Mouse (Mus musculus) CH12.LX (cell line): ENCODE results near the gene Atg2b. TPM values are rescaled to one million over a fixed set of nuclear protein-coding genes. Genes with fewer than 3 reads are reported as not detected.

ENCODE experiments used
- DNase-seq: peaks from one replicate; pipeline ENCODE4 v3.0.0-alpha.2; 2013; ENCODE audit errors: extremely low read depth
- H3K27ac ChIP-seq: 2 replicates; pipeline ENCODE4 v1.5.1; 2012; ENCODE audit warnings: low read depth, mild to moderate bottlenecking, control low read depth, moderate library complexity; ENCODE audit not compliant: insufficient read depth
- H3K27me3 ChIP-seq: replicated peaks from 2 replicates; pipeline ENCODE3; 2012; ENCODE audit warnings: inconsistent platforms
- H3K36me3 ChIP-seq, 2 experiments: replicated peaks in 1 of 2; 2 replicates each; pipeline versions ENCODE3 to v1.6.1; 2012; ENCODE audit warnings: inconsistent platforms in 1 of 2, low read length in 1 of 2, mild to moderate bottlenecking in 1 of 2, mixed read lengths in 1 of 2, moderate library complexity in 1 of 2; ENCODE audit not compliant: control insufficient read depth in 1 of 2, insufficient read depth in 1 of 2
- H3K4me1 ChIP-seq, 2 experiments: 2 replicates each; pipeline ENCODE4 v1.6.1; 2012; ENCODE audit warnings: inconsistent platforms in 1 of 2, moderate library complexity in 1 of 2; ENCODE audit not compliant: insufficient read depth in 2 of 2, control insufficient read depth in 1 of 2
- H3K4me2 ChIP-seq: 2 replicates; pipeline ENCODE4 v1.6.1; 2012; ENCODE audit warnings: low read depth, mild to moderate bottlenecking, control low read depth; ENCODE audit not compliant: poor library complexity, insufficient read depth, severe bottlenecking
- H3K4me3 ChIP-seq, 3 experiments: fragments of 150-350 bp in 1 of 3; sonication (generic) in 1 of 3; replicated peaks in 1 of 3; 2 replicates each; pipeline versions ENCODE3 to v1.5.1; 2011 to 2012; ENCODE audit warnings: low read depth in 2 of 3, low read length in 2 of 3, mild to moderate bottlenecking in 2 of 3, moderate library complexity in 2 of 3, control low read depth in 1 of 3, improper control_type of control experiment in 1 of 3, inconsistent platforms in 1 of 3, mixed read lengths in 1 of 3; ENCODE audit not compliant: poor library complexity in 1 of 3
- H3K79me2 ChIP-seq: replicated peaks from 2 replicates; pipeline ENCODE4 v1.6.1; 2012; ENCODE audit warnings: mild to moderate bottlenecking, moderate library complexity; ENCODE audit not compliant: control insufficient read depth, poor library complexity, insufficient read depth, severe bottlenecking; ENCODE audit errors: extremely low read depth
- H3K9ac ChIP-seq: 2 replicates; pipeline ENCODE4 v1.6.1; 2012; ENCODE audit warnings: low read depth, mild to moderate bottlenecking, control low read depth, moderate library complexity; ENCODE audit not compliant: insufficient read depth
- H3K9me3 ChIP-seq: replicated peaks from 2 replicates; pipeline ENCODE3; 2012; ENCODE audit warnings: low read length, inconsistent platforms, mixed read lengths
- BHLHE40 ChIP-seq: IDR thresholded peaks from 2 replicates; pipeline ENCODE4 v1.6.1; 2011; ENCODE audit warnings: mild to moderate bottlenecking, low read depth, low read length, improper control_type of control experiment
- CHD1 ChIP-seq: IDR thresholded peaks from 2 replicates; pipeline ENCODE4 v1.6.1; 2012; ENCODE audit warnings: low read depth, low read length, improper control_type of control experiment, inconsistent platforms
- CTCF ChIP-seq, 2 experiments: IDR thresholded peaks in 1 of 2; conservative IDR thresholded peaks in 1 of 2; 2 replicates each; pipeline ENCODE4 v1.5.1; 2011 to 2012; ENCODE audit warnings: low read depth in 2 of 2, low read length in 2 of 2, improper control_type of control experiment in 1 of 2, inconsistent platforms in 1 of 2, mild to moderate bottlenecking in 1 of 2, moderate library complexity in 1 of 2
- E2F4 ChIP-seq: IDR thresholded peaks from 2 replicates; pipeline ENCODE4 v1.6.1; 2011; ENCODE audit warnings: low read depth, low read length, improper control_type of control experiment; ENCODE audit not compliant: insufficient replicate concordance
- ELF1 ChIP-seq: IDR thresholded peaks from 2 replicates; pipeline ENCODE4 v1.6.1; 2014; ENCODE audit warnings: low read depth, mild to moderate bottlenecking, inconsistent platforms, low read length, improper control_type of control experiment
- EP300 ChIP-seq: IDR thresholded peaks from 2 replicates; pipeline ENCODE4 v1.6.1; 2011; ENCODE audit warnings: low read length, improper control_type of control experiment
- GABPA ChIP-seq: IDR thresholded peaks from 2 replicates; pipeline ENCODE4 v1.6.1; 2012; ENCODE audit warnings: low read depth, low read length, improper control_type of control experiment, inconsistent platforms; ENCODE audit not compliant: insufficient replicate concordance
- HCFC1 ChIP-seq: IDR thresholded peaks from 2 replicates; pipeline ENCODE4 v1.6.1; 2012; ENCODE audit warnings: low read depth, mild to moderate bottlenecking, inconsistent platforms, low read length, improper control_type of control experiment
- JUND ChIP-seq: conservative IDR thresholded peaks from 2 replicates; pipeline ENCODE4 v1.6.1; 2011; ENCODE audit warnings: low read depth, low read length, improper control_type of control experiment
- KAT2A ChIP-seq: IDR thresholded peaks from 2 replicates; pipeline ENCODE4 v1.6.1; 2012; ENCODE audit warnings: low read length, improper control_type of control experiment, inconsistent platforms; ENCODE audit not compliant: insufficient replicate concordance
- MAFK ChIP-seq: IDR thresholded peaks from 2 replicates; pipeline ENCODE4 v1.6.1; 2011; ENCODE audit warnings: low read length, improper control_type of control experiment; ENCODE audit not compliant: insufficient replicate concordance
- MAX ChIP-seq: IDR thresholded peaks from 2 replicates; pipeline ENCODE4 v1.6.1; 2011; ENCODE audit warnings: low read length, improper control_type of control experiment
- MXI1 ChIP-seq: IDR thresholded peaks from 2 replicates; pipeline ENCODE4 v1.6.1; 2011; ENCODE audit warnings: mild to moderate bottlenecking, low read depth, low read length, improper control_type of control experiment
- MYC ChIP-seq: IDR thresholded peaks from 2 replicates; pipeline ENCODE4 v1.6.1; 2011; ENCODE audit warnings: low read depth, mild to moderate bottlenecking, improper control_type of control experiment, low read length
- NELFE ChIP-seq: IDR thresholded peaks from 2 replicates; pipeline ENCODE4 v1.6.1; 2011; ENCODE audit warnings: low read depth, low read length, improper control_type of control experiment
- NRF1 ChIP-seq: IDR thresholded peaks from 2 replicates; pipeline ENCODE4 v1.6.1; 2014; ENCODE audit warnings: low read depth, mild to moderate bottlenecking, inconsistent platforms, low read length, improper control_type of control experiment, moderate library complexity
- PAX5 ChIP-seq: IDR thresholded peaks from 2 replicates; pipeline ENCODE4 v1.6.1; 2012; ENCODE audit warnings: low read length, inconsistent platforms, mixed read lengths
- POLR2A ChIP-seq: IDR thresholded peaks from 2 replicates; pipeline ENCODE4 v1.6.1; 2011; ENCODE audit warnings: low read depth, mild to moderate bottlenecking, improper control_type of control experiment, low read length
- POLR2AphosphoS2 ChIP-seq: IDR thresholded peaks from 2 replicates; pipeline ENCODE4 v1.6.1; 2011; ENCODE audit warnings: low read depth, low read length, improper control_type of control experiment
- RAD21 ChIP-seq: IDR thresholded peaks from 2 replicates; pipeline ENCODE4 v1.6.1; 2011; ENCODE audit warnings: low read depth, mild to moderate bottlenecking, low read length, improper control_type of control experiment, moderate library complexity
- RCOR1 ChIP-seq: conservative IDR thresholded peaks from 2 replicates; pipeline ENCODE4 v1.6.1; 2012; ENCODE audit warnings: low read depth, mild to moderate bottlenecking, inconsistent platforms, low read length, improper control_type of control experiment
- SIN3A ChIP-seq: IDR thresholded peaks from 2 replicates; pipeline ENCODE4 v1.6.1; 2012; ENCODE audit warnings: low read length, improper control_type of control experiment, inconsistent platforms
- SMC3 ChIP-seq: IDR thresholded peaks from 2 replicates; pipeline ENCODE4 v1.6.1; 2011; ENCODE audit warnings: low read depth, low read length, improper control_type of control experiment
- TBP ChIP-seq: conservative IDR thresholded peaks from 2 replicates; pipeline ENCODE4 v1.6.1; 2011; ENCODE audit warnings: low read depth, low read length, improper control_type of control experiment
- TCF12 ChIP-seq: IDR thresholded peaks from 2 replicates; pipeline ENCODE4 v1.6.1; 2014; ENCODE audit warnings: low read depth, mild to moderate bottlenecking, inconsistent platforms, low read length, improper control_type of control experiment
- UBTF ChIP-seq: IDR thresholded peaks from 2 replicates; pipeline ENCODE4 v1.6.1; 2012; ENCODE audit warnings: low read depth, mild to moderate bottlenecking, inconsistent platforms, low read length, improper control_type of control experiment, moderate library complexity
- USF1 ChIP-seq: IDR thresholded peaks from 2 replicates; pipeline ENCODE4 v1.6.1; 2014; ENCODE audit warnings: low read depth, mild to moderate bottlenecking, inconsistent platforms, low read length, improper control_type of control experiment
- ZC3H11A ChIP-seq: IDR thresholded peaks from 2 replicates; pipeline ENCODE4 v1.6.1; 2012; ENCODE audit warnings: low read depth, mild to moderate bottlenecking, inconsistent platforms, low read length, improper control_type of control experiment
- ZKSCAN1 ChIP-seq: IDR thresholded peaks from 2 replicates; pipeline ENCODE4 v1.6.1; 2012; ENCODE audit warnings: low read depth, inconsistent platforms, low read length, improper control_type of control experiment, borderline replicate concordance
- dilution Hi-C: fragments of 300-500 bp; cut with MboI; formaldehyde crosslinking; loops from 2 replicates; pipeline ENCODE4 v1.14.3; 2020; ENCODE audit warnings: low sequenced_read_pairs; ENCODE audit not compliant: extremely low pct_unique_long_range_greater_than_20kb, extremely low pct_ligation_motif_present
- in situ Hi-C: fragments of 300-500 bp; cut with MboI; formaldehyde crosslinking; loops from 3 replicates; pipeline ENCODE4 v1.14.3; 2019; ENCODE audit warnings: low sequenced_read_pairs, low pct_ligation_motif_present, low pct_unique_long_range_greater_than_20kb, mixed read lengths
- polyA plus RNA-seq: library from polyadenylated mRNA; unstranded; fragments of >175 nt; gene quantifications from 2 replicates; pipeline ENCODE4 v1.2.1, GENCODE M21; 2012; ENCODE audit warnings: low read depth; ENCODE audit not compliant: insufficient read length
- total RNA-seq, 2 experiments: library from RNA; depleted of rRNA; stranded (reverse); fragments of 300-350 nt in 1 of 2; fragments of >200 nt in 1 of 2; gene quantifications; 2 replicates each; pipeline ENCODE4 v1.2.3; 2012 to 2014

The Atg2b gene
- total and polyA plus RNA-seq, 3 experiments = 26.9 to 28.5 (median 28.4) TPM

DNA sequence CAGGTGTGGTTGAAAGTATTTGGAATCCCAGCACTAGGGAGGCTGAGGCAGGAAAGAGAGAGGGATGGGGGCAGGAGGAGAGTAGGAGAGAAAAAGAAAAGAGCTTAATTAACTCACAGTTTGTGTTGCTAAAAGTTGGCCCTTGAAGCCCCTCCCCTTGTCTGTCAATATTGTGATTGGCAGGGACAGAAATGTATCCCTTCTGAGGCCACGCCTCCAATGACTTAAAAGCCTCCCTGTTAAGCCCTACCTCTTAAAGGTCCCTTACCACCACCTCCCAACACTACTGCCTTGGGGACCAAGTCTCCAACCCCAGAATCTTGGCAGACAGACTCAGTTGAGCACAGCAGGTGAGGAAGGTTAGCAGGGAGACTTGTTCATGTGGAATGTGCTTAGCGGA, 112.4 kb downstream of the Atg2b start:
- Histone ChIP-seq H3K27me3 (peaks cover 3% of the 10 kb centered on the region), H3K9me3 (peaks cover 6% of the 10 kb centered on the region), H3K36me3 (no peaks in the 10 kb centered on the region), H3K4me3 (no peak overlapping the region), H3K27ac (no peak overlapping the region), H3K9ac (no peak overlapping the region), H3K4me1 (peaks cover 0 to 9% of the 10 kb centered on the region in 2 experiments; a peak in 1 of 4 replicates), H3K4me2 (no peak overlapping the region), H3K79me2 (no peaks in the 10 kb centered on the region)
- DNase-seq = peak; percentile 24
- TF ChIP-seq BHLHE40 (no peak), JUND (no peak), HCFC1 (no peak), POLR2AphosphoS2 (no peak), ZKSCAN1 (no peak), MXI1 (no peak), TCF12 (no peak), NELFE (no peak), ZC3H11A (no peak), EP300 (no peak), RAD21 (no peak), POLR2A (no peak), E2F4 (no peak), UBTF (no peak), PAX5 (no peak), RCOR1 (no peak), CTCF (conservative IDR thresholded peaks at IDR 0.05 in 1 of 2, IDR thresholded peaks at IDR 0.05 in 1 of 2; ENCODE audit: low read depth in 2 of 2, low read length in 2 of 2) (no peak), KAT2A (no peak), SMC3 (no peak)
- in situ Hi-C loops = no loop called here
- dilution Hi-C loops = no loop called here

DNA sequence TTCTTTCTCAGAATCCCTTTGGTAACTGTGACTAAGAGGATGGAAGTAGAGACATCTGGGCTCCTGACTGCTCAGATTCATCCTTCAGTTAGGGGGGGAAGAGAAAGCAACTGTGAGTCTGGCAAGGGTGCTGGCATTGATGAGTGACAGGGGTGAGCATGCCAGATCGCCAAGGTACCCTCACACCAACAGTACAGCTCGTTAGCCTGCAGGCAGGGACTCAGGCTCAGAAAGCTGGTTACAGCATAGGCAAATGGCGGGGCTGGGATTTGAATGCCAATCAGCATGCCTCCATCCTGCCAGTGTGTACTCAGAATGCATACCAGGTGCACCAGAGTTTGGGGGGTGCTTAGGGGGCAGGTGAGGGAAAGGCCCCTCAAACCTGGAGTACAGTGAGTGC, 113.1 kb downstream of the Atg2b start:
- H3K4me2 ChIP-seq = no peak overlapping the region
- H3K4me3 ChIP-seq = no peak overlapping the region
- no peak for DNase-seq
- H3K9me3 ChIP-seq = peaks cover 9% of the 10 kb centered on the region
- in situ Hi-C loops (no loop called here), dilution Hi-C loops (no loop called here)
- peaks cover 3% of the 10 kb centered on the region for H3K27me3 ChIP-seq
- no peaks in the 10 kb centered on the region for H3K36me3 ChIP-seq
- no peaks in the 10 kb centered on the region for H3K79me2 ChIP-seq
- H3K9ac ChIP-seq = no peak overlapping the region
- H3K4me1 ChIP-seq = peaks cover 0 to 9% of the 10 kb centered on the region in 2 experiments; a peak in 1 of 4 replicates
- no peak overlapping the region for H3K27ac ChIP-seq
- TF ChIP-seq TBP = no peak
- no peak for TF ChIP-seq MAFK
- TF ChIP-seq GABPA = no peak
- TF ChIP-seq E2F4 = no peak
- TF ChIP-seq EP300 = no peak
- no peak for TF ChIP-seq NRF1
- no peak for TF ChIP-seq ZC3H11A
- no peak for TF ChIP-seq ELF1
- no peak for TF ChIP-seq ZKSCAN1
- no peak for TF ChIP-seq USF1
- TF ChIP-seq MAX = no peak
- TF ChIP-seq PAX5 = no peak
- no peak for TF ChIP-seq UBTF
- no peak for TF ChIP-seq CHD1
- TF ChIP-seq RAD21 = no peak
- TF ChIP-seq SIN3A = no peak
- TF ChIP-seq MYC = no peak
- no peak for TF ChIP-seq KAT2A
- no peak for TF ChIP-seq POLR2AphosphoS2
